Mouse (Mus musculus) heart, adult 2 months (tissue): ENCODE data around the gene Nrn1.

Experiments
- CTCF ChIP-seq: fragments of 200-600 bp; IDR thresholded peaks from 2 replicates; pipeline ENCODE4 v1.8.1; 2022; ENCODE audit warnings: antibody characterized with exemption, mild to moderate bottlenecking, moderate library complexity
- POLR2A ChIP-seq: fragments of 200-500 bp; IDR thresholded peaks from 2 replicates; pipeline ENCODE4 v1.6.1; 2011; ENCODE audit warnings: mild to moderate bottlenecking, low read depth, low read length, control low read depth; ENCODE audit not compliant: insufficient read depth

DNA sequence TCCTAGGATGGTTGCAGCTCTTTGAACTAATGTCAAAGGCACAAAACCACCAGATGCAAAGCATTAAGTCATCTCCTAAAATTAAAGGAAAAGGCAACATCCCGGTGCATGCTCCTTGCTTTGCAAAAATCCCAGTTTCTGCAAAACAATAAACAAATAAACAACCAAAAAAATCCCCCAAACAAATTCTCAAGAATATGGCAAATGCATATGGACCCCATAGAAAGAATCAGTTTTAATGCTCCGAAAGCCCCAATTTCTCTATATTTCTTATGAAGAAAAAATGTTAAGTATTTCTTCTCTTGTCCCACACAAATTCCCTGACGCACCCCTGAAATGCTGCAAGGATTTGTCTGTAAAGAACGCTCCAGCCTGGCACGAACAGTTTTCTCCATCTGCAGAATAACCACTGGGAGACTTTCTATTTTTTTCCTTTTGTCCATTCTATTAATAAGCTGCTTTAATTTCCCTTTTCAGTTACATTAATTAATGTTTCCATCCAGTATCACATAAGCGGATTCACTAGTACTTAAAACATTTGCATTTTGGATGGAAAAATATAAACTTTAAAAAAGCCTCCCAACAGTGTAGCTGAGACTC, 1.9 kb downstream of the Nrn1 start:
- TF ChIP-seq POLR2A: no peak
- TF ChIP-seq CTCF: no peak
